Mouse (Mus musculus): ENCODE data around the gene Aoc1. TPM values are rescaled to one million over a fixed set of nuclear protein-coding genes. Genes with fewer than 3 reads are reported as not detected.
"Not testable (repeated sequence)": the region's sequence is repeated elsewhere in the genome, so short reads cannot be mapped to it uniquely, and the experiment has no call there.

Gene Aoc1
- polyA plus RNA-seq, 1 experiment = 11.7 TPM

GRCm38 (mm10) chr6:48864723-48865122, 8.0 kb upstream of the Aoc1 start:
- no peaks in the 10 kb centered on the region for H3K36me3 ChIP-seq (ENCODE audit: control insufficient read depth, insufficient read depth, low read length)
- no peaks in the 10 kb centered on the region for H3K27me3 ChIP-seq (ENCODE audit: control insufficient read depth, insufficient read depth, low read length)
- no peak for TF ChIP-seq POLR2A (IDR thresholded peaks at IDR 0.05; ENCODE audit: control insufficient read depth, extremely low read depth, insufficient read depth, low read length, poor library complexity)
- TF ChIP-seq CTCF (IDR thresholded peaks at IDR 0.05; ENCODE audit: borderline replicate concordance, control insufficient read depth, extremely low read depth, insufficient read depth, low read length, poor library complexity) = no peak
- WGBS = 95% methylated on average over 3 of the region's 3 CpGs
- no peak overlapping the region for H3K4me3 ChIP-seq (ENCODE audit: control insufficient read depth, insufficient read depth, low read length)
- H3K27ac ChIP-seq (ENCODE audit: control insufficient read depth, insufficient read depth, low read length) = no peak overlapping the region
- H3K4me1 ChIP-seq (replicated peaks; ENCODE audit: control insufficient read depth, insufficient read depth, low read length) = peaks cover 4% of the 10 kb centered on the region
- DNase-seq = no peak

- TF ChIP-seq POLR2A (IDR thresholded peaks at IDR 0.05; ENCODE audit: control insufficient read depth, extremely low read depth, insufficient read depth, low read length, poor library complexity) = no peak
- TF ChIP-seq CTCF (IDR thresholded peaks at IDR 0.05; ENCODE audit: borderline replicate concordance, control insufficient read depth, extremely low read depth, insufficient read depth, low read length, poor library complexity) = no peak
- Histone ChIP-seq H3K4me1 (replicated peaks; ENCODE audit: control insufficient read depth, insufficient read depth, low read length) (no peaks in the 10 kb centered on the region; the same call in 1 of the 2 replicates), H3K4me3 (ENCODE audit: control insufficient read depth, insufficient read depth, low read length) (no peak overlapping the region), H3K27ac (ENCODE audit: control insufficient read depth, insufficient read depth, low read length) (no peak overlapping the region), H3K27me3 (ENCODE audit: control insufficient read depth, insufficient read depth, low read length) (no peaks in the 10 kb centered on the region), H3K36me3 (ENCODE audit: control insufficient read depth, insufficient read depth, low read length) (no peaks in the 10 kb centered on the region)
- no peak for DNase-seq
- 96% methylated on average over 1 of the region's 1 CpGs for WGBS
Measured at GRCm38 (mm10) chr6:48865152-48865745, 7.4 kb upstream of the Aoc1 start.

- not testable (repeated sequence) for H3K27me3 ChIP-seq (ENCODE audit: control insufficient read depth, insufficient read depth, low read length); H3K4me1 ChIP-seq (replicated peaks; ENCODE audit: control insufficient read depth, insufficient read depth, low read length); H3K27ac ChIP-seq (ENCODE audit: control insufficient read depth, insufficient read depth, low read length); DNase-seq; H3K36me3 ChIP-seq (ENCODE audit: control insufficient read depth, insufficient read depth, low read length); H3K4me3 ChIP-seq (ENCODE audit: control insufficient read depth, insufficient read depth, low read length)
- WGBS = 94% methylated on average over 1 of the region's 1 CpGs
Measured at GRCm38 (mm10) chr6:48866355-48866950, 6.2 kb upstream of the Aoc1 start.

DNA sequence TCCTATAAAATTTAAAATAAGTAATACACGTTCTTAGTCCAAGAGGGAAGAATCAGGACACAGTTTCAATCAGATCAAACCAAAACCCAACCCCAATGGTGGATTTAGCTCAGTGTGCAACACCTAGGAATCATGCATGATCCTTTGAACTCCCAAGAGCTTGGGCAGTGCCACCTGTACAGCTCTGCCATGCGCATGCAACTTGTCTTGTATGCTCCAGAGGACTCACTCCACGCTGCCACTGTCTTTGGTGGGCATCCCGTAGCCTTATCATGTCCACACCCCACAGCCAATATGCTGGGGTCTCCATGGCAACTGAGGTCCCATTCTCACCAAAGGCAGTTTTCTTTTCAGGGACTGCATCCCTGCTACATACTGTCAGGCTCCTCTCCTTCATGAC, 5.5 kb upstream of the Aoc1 start:
- H3K27ac ChIP-seq (ENCODE audit: control insufficient read depth, insufficient read depth, low read length) = no peak overlapping the region
- no peaks in the 10 kb centered on the region for H3K4me1 ChIP-seq (replicated peaks; ENCODE audit: control insufficient read depth, insufficient read depth, low read length)
- DNase-seq = no peak
- H3K4me3 ChIP-seq (ENCODE audit: control insufficient read depth, insufficient read depth, low read length) = no peak overlapping the region
- no peaks in the 10 kb centered on the region for H3K27me3 ChIP-seq (ENCODE audit: control insufficient read depth, insufficient read depth, low read length)
- H3K36me3 ChIP-seq (ENCODE audit: control insufficient read depth, insufficient read depth, low read length) = no peaks in the 10 kb centered on the region
- no peak for TF ChIP-seq POLR2A (IDR thresholded peaks at IDR 0.05; ENCODE audit: control insufficient read depth, extremely low read depth, insufficient read depth, low read length, poor library complexity)
- WGBS = 90% methylated on average over 4 of the region's 4 CpGs

DNA sequence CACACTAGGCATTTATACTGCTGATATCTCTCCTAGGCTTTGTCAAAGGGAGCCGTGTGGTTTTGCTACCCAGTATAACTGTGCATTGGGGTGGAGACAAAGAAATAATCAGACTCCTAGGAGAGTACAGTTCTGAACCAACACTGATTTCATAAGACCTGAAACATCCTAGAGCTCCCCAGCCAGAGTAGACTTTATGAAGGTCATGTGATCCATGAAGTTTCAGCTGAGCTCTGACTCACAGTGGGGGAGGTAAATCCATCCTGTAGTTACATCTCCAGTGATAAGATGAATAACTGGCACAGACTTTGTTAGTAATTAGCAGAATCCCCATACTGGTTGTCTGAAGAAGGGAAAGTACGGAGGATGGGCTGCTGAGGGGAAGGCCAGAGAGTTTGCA, 2.9 kb upstream of the Aoc1 start:
- 88% methylated on average over 2 of the region's 2 CpGs for WGBS
- DNase-seq = no peak
- Histone ChIP-seq H3K36me3 (ENCODE audit: control insufficient read depth, insufficient read depth, low read length) (no peaks in the 10 kb centered on the region), H3K4me3 (ENCODE audit: control insufficient read depth, insufficient read depth, low read length) (no peak overlapping the region), H3K4me1 (replicated peaks; ENCODE audit: control insufficient read depth, insufficient read depth, low read length) (no peaks in the 10 kb centered on the region), H3K27me3 (ENCODE audit: control insufficient read depth, insufficient read depth, low read length) (no peaks in the 10 kb centered on the region), H3K27ac (ENCODE audit: control insufficient read depth, insufficient read depth, low read length) (no peak overlapping the region)
- TF ChIP-seq POLR2A (IDR thresholded peaks at IDR 0.05; ENCODE audit: control insufficient read depth, extremely low read depth, insufficient read depth, low read length, poor library complexity) (no peak), CTCF (IDR thresholded peaks at IDR 0.05; ENCODE audit: borderline replicate concordance, control insufficient read depth, extremely low read depth, insufficient read depth, low read length, poor library complexity) (no peak)

- Histone ChIP-seq H3K36me3 (ENCODE audit: control insufficient read depth, insufficient read depth, low read length) (no peaks in the 10 kb centered on the region), H3K27ac (ENCODE audit: control insufficient read depth, insufficient read depth, low read length) (no peak overlapping the region), H3K4me1 (replicated peaks; ENCODE audit: control insufficient read depth, insufficient read depth, low read length) (no peaks in the 10 kb centered on the region), H3K4me3 (ENCODE audit: control insufficient read depth, insufficient read depth, low read length) (no peak overlapping the region), H3K27me3 (ENCODE audit: control insufficient read depth, insufficient read depth, low read length) (no peaks in the 10 kb centered on the region)
- WGBS = 86% methylated on average over 4 of the region's 4 CpGs
- DNase-seq = no peak
- TF ChIP-seq POLR2A (IDR thresholded peaks at IDR 0.05; ENCODE audit: control insufficient read depth, extremely low read depth, insufficient read depth, low read length, poor library complexity) (no peak), CTCF (IDR thresholded peaks at IDR 0.05; ENCODE audit: borderline replicate concordance, control insufficient read depth, extremely low read depth, insufficient read depth, low read length, poor library complexity) (no peak)
Measured at GRCm38 (mm10) chr6:48874576-48874975, 1.9 kb downstream of the Aoc1 start.

DNA sequence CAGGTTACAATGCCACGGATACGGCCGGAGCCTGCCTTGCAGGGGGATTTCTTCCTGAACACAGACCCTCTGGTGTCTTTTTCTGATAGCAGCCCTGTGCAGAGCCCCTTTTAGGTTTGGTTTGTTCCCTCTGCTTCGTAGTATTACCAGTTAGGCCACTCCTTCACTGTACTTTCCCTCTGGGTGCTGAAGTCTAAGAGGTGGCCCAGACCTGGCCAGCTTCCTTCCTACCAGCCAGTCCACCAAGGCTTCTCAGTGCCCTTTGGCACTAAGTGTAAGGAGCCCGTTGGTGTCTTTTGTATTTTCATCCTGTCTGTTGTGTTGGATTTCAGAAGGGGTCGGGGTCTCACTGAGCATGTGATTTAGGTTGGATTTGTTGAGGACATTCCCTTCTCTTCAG, 2.8 kb downstream of the Aoc1 start:
- Histone ChIP-seq H3K36me3 (ENCODE audit: control insufficient read depth, insufficient read depth, low read length) (no peaks in the 10 kb centered on the region), H3K4me1 (replicated peaks; ENCODE audit: control insufficient read depth, insufficient read depth, low read length) (no peaks in the 10 kb centered on the region), H3K27ac (ENCODE audit: control insufficient read depth, insufficient read depth, low read length) (no peak overlapping the region), H3K27me3 (ENCODE audit: control insufficient read depth, insufficient read depth, low read length) (no peaks in the 10 kb centered on the region), H3K4me3 (ENCODE audit: control insufficient read depth, insufficient read depth, low read length) (no peak overlapping the region)
- WGBS = 92% methylated on average over 6 of the region's 6 CpGs
- TF ChIP-seq POLR2A (IDR thresholded peaks at IDR 0.05; ENCODE audit: control insufficient read depth, extremely low read depth, insufficient read depth, low read length, poor library complexity) (no peak), CTCF (IDR thresholded peaks at IDR 0.05; ENCODE audit: borderline replicate concordance, control insufficient read depth, extremely low read depth, insufficient read depth, low read length, poor library complexity) (no peak)
- DNase-seq = no peak
